Mouse (Mus musculus): ENCODE results near the gene Casz1.

DNA sequence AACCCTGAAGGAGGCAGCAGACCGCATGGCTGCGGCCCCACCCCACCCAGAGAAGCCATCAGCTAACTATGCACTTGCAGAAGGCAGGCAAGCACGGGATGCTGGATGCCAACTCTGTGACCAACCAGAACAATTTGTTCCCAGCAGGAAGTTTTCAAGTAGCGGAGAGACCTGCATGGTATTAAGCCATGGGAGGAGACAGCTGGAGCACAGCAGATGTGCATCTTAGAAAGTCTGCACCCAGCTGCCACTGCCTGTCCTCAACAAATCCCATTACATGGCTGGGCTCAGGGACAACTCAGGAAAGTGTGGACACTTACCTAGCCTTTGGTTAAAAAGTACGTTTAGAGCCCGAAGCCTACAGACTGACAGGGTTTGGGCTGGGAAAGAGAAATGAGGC lies 178.0 kb downstream of the Casz1 start:
- TF ChIP-seq CTCF (IDR thresholded peaks at IDR 0.05; ENCODE audit: low read depth) (no peak), EP300 (IDR thresholded peaks at IDR 0.05; ENCODE audit: low read depth) (no peak)

Data from liver, embryonic 14.5 days (tissue).